Mouse (Mus musculus): ENCODE measurements around the gene Rab3il1. TPM values are rescaled to one million over a fixed set of nuclear protein-coding genes. Genes with fewer than 3 reads are reported as not detected.

Gene Rab3il1
- total RNA-seq, 4 experiments from 2014 or later: 9.2 to 12.7 (median 11.1) TPM

GRCm38 (mm10) chr19:9982852-9983542 is 18.5 kb upstream of the Rab3il1 start:
- peak; percentile 51 to 62 for DNase-seq (ENCODE audit: low spot score in 2 of 2)

- DNase-seq (ENCODE audit: low spot score in 2 of 2): no peak
Measured at GRCm38 (mm10) chr19:9984111-9985055, 17.1 kb upstream of the Rab3il1 start.

- no peak for DNase-seq (ENCODE audit: low spot score in 2 of 2)
Measured at GRCm38 (mm10) chr19:9985190-9985899, 16.1 kb upstream of the Rab3il1 start.

GRCm38 (mm10) chr19:9985900-9986421 is 15.5 kb upstream of the Rab3il1 start:
- DNase-seq (ENCODE audit: low spot score in 2 of 2): no peak

GRCm38 (mm10) chr19:9987192-9987591 is 14.3 kb upstream of the Rab3il1 start:
- no peak for DNase-seq (ENCODE audit: low spot score in 2 of 2)

- DNase-seq (ENCODE audit: low spot score in 2 of 2): no peak
Measured at GRCm38 (mm10) chr19:9987593-9987992, 13.9 kb upstream of the Rab3il1 start.

GRCm38 (mm10) chr19:9989171-9989883 is 12.1 kb upstream of the Rab3il1 start:
- no peak for DNase-seq (ENCODE audit: low spot score in 2 of 2)

DNA sequence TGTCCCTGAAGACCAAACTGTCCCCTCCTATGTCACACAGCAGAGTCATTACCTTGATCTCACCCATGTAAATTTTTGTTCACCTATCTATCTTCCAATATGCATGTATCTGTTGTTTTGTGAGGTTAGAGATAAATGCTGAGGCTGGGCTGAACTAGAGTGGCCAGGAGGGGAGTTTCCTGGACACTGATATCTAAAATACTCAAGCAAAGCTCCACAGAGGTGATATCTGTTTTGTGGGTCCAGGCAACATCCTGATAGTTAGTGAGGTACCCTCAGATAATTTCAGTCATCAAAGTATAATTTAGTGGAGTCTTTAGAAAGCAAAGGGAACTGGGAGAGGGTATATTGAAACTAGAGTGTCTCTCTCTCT is 11.6 kb upstream of the Rab3il1 start:
- DNase-seq (ENCODE audit: low spot score in 2 of 2): no peak

GRCm38 (mm10) chr19:9991304-9991703 is 10.2 kb upstream of the Rab3il1 start:
- peak in 1 of 2 experiments; percentile 82 for DNase-seq (ENCODE audit: low spot score in 2 of 2)

DNA sequence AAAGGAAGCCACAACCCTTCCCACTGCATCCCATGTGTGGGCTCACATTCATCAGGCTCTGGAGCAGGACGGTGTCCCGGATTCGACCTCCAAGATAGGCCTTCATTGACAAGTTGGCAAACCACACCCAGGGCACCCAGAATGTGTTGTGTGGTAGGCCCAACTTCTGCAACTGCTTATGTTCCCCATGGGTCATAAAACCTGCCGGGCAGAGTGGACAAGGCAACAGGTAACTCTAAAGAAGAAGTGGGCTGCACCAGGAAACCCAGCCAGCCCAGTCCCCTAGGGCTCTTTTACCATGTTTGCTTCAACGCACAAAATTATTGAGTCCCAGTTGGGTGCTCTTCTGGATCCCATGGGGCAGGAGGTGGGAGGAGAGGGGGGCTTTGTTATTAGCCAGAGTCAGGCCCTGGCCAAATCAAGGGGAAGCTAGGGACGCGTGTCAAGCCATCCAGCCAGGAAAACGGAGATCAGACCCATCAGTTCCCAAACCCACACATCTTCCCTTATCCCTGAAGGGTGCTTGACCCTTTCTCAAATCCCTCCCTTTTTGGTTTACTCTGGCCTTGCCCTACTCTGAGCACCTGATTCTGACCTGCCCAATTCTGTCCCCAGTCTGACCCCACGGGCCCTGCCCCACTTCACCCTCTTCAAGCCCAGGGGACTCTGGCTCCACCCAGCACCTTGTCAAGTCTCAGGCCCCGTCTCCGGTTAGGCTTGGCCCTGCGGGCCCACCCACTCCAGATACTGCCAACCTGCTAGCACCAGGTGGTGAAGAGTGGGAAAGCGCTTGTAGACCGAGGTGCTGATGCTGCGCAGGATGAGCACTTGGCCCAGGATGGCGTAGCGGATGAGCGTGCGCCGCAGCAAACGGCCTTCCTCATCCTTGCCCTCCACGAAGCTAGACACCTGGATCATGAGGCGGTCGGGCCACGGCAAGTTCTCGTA is 9.2 kb upstream of the Rab3il1 start:
- no peak for DNase-seq (ENCODE audit: low spot score in 2 of 2)

- DNase-seq (ENCODE audit: low spot score in 2 of 2): peak; percentile 72 to 75
Measured at GRCm38 (mm10) chr19:9993036-9993656, 8.3 kb upstream of the Rab3il1 start.

- DNase-seq (ENCODE audit: low spot score in 2 of 2): no peak
Measured at GRCm38 (mm10) chr19:9997204-9998062, 4.0 kb upstream of the Rab3il1 start.

- DNase-seq (ENCODE audit: low spot score in 2 of 2): no peak
Measured at GRCm38 (mm10) chr19:9998063-9998416, 3.4 kb upstream of the Rab3il1 start.

DNA sequence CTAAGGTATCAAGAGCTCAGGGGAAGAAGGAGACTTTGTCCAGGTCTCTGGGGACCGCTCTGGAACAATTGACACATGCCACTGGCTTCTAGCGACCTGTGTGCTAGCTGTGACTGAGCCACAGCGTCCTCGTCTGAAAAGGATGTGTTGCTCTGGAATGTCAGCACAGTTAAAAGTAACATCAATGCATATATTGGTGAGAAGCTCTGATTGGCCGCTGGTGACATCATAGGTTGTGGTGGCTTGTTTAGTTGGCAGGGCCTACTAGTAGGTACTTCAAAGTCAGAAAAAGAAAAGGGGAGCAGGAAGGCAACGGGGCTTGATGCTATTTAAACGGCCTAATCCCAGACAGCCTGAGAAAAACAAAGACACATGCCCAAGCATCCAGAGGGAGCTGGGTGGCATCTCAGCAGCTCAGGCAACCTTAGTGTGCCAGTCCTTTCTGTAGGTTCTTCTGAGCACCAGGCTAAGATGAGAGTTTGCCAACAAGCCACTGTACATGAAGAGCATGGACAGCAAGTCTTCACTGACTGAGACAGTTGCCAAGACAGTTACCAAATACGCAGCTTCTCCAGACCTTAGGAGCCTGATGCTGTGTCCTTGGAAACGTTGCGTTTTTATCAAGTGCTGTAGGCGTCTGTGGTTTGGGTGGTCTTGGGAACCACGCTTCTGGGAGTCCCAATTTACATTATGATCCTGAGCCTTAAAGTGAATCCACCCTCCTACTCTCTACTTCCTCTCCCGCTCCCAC is 2.6 kb upstream of the Rab3il1 start:
- no peak for DNase-seq (ENCODE audit: low spot score in 2 of 2)

DNA sequence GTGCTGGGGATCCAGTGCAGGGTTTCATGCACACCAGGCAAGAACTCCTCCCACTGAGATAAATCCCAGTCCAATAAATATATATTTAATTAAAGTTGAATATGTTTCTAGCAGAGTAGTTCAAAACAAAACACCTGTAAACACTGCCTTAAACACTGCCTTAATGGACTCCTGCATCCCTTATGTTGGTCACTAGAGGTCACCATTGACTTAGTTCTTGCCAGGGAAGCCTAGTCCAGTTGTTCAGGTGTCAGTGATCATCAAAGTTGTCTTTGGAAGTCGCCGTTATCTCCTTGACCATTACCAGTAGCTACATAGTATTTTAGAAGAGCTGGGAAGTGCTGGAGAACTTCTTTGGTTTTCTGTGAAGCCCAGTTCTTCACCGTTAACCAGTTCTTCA is 1.1 kb upstream of the Rab3il1 start:
- no peak for DNase-seq (ENCODE audit: low spot score in 2 of 2)

- no peak for DNase-seq (ENCODE audit: low spot score in 2 of 2)
Measured at GRCm38 (mm10) chr19:10003696-10004095, 2.2 kb downstream of the Rab3il1 start.

DNA sequence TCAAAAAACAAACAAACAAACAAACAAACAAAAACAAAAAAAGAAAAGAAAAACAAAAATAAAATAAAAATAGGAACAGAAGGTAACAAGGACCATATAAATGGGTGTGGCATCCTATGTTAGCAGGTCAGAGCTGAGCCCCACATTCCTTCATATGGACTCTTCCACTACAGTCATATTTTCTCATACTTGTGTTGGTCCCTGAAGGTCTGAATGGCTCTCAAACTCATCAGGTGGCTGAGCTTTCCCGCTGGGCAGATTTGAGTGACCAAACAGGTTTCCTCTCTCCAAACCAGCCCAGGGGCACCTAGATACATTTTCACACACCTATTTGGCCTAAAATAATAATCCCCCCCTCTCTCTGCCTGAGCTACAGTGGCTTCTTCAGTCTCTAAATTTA is 9.9 kb downstream of the Rab3il1 start:
- no peak for DNase-seq (ENCODE audit: low spot score in 2 of 2)

DNA sequence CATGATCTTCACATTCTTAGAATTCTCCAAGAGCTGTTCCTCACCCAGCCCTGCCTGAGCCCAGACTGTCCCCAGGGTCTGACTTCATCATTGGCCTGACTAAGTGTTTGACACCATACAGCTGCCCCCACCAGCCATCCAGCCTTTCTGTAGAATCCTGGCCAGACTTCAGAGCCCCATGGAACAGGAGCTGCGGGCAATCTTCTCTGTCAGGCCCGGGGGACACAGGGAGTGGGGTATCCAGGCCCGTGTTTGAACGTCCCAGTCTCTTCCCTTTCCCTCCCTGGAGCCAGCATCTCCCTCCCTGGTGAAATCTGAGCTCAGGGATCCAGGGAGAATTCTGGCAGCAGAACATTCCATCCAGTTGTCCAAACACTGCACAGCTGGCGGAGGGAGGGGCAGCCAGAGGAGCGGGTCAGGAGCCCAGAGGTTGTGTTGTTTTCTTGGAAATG is 11.4 kb downstream of the Rab3il1 start:
- DNase-seq (ENCODE audit: low spot score in 2 of 2): no peak

Data from left cerebral cortex, adult 8-10 months (tissue).